In genomic region chr17:34507591-34507990, GRCm38 (mm10) we compare ENCODE assay signal across 24 mouse cellular contexts. TPM values are rescaled to one million over a fixed set of nuclear protein-coding genes. Genes with fewer than 3 reads are reported as not detected.
"Had no signal": no experiment of that assay in that cellular context is flagged by ENCODE, and none has a peak within 500 bp of the region (broad histone marks: within the 10 kb centered on the region; RNA-seq: fewer than 3 reads in every experiment).

No protein-coding gene starts in this region.

- H3K4me2 ChIP-seq: limb, embryonic 15.5 days; liver, embryonic 12.5 days; lung, embryonic 14.5 days; neural tube, embryonic 15.5 days had no signal

- H3K27ac ChIP-seq: limb, embryonic 15.5 days; liver, embryonic 12.5 days; midbrain, embryonic 10.5 days; neural tube, embryonic 15.5 days; stomach, postnatal 0 days had no signal

- H3K9ac ChIP-seq: limb, embryonic 15.5 days; liver, embryonic 12.5 days; lung, embryonic 14.5 days; neural tube, embryonic 15.5 days had no signal

- H3K9me3 ChIP-seq: limb, embryonic 15.5 days; liver, embryonic 12.5 days; midbrain, embryonic 10.5 days; neural tube, embryonic 15.5 days had no signal

- H3K27me3 ChIP-seq: limb, embryonic 15.5 days; neural tube, embryonic 15.5 days had no signal

- H3K4me1 ChIP-seq: limb, embryonic 15.5 days; liver, embryonic 12.5 days; midbrain, embryonic 10.5 days; neural tube, embryonic 15.5 days had no signal

- H3K36me3 ChIP-seq: limb, embryonic 15.5 days; liver, embryonic 12.5 days; midbrain, embryonic 10.5 days; neural tube, embryonic 15.5 days had no signal

- DNase-seq: layer of hippocampus, adult 9-11 months; layer of hippocampus, postnatal 36 days; lung, embryonic 14.5 days; lung, postnatal 10 days; lung, postnatal 4 days; midbrain, embryonic 14.5 days; right cerebral cortex, adult 18-20 months; right cerebral cortex, postnatal 25 days; thymus, adult 2 months; thymus, postnatal 25 days had no signal

- ATAC-seq: liver, embryonic 12.5 days had no signal

- H3K4me3 ChIP-seq: limb, embryonic 15.5 days; liver, embryonic 12.5 days; midbrain, embryonic 10.5 days; myocyte; neural tube, embryonic 15.5 days had no signal

RNA-seq across cellular contexts. Expression of gene Btnl6, which starts 9.6 kb away (rescaled TPM):
- total RNA-seq: layer of hippocampus, adult 18-20 months; layer of hippocampus, postnatal 36 days; left cerebral cortex, adult 8-10 months; left cerebral cortex, postnatal 25 days; megakaryocyte, adult 5-6 weeks had no signal
- polyA plus RNA-seq: kidney, embryonic 14.5 days; limb, embryonic 11.5 days; limb, embryonic 15.5 days; liver, embryonic 12.5 days; lung, embryonic 14.5 days; midbrain, embryonic 10.5 days; midbrain, embryonic 14.5 days; myocyte; neural tube, embryonic 11.5 days; neural tube, embryonic 15.5 days; urinary bladder, adult 2 months had no signal

RNA-seq across cellular contexts. Expression of gene Btnl4, which starts 30.5 kb away (rescaled TPM):
- total RNA-seq: layer of hippocampus, adult 18-20 months; layer of hippocampus, postnatal 36 days; left cerebral cortex, adult 8-10 months; left cerebral cortex, postnatal 25 days; megakaryocyte, adult 5-6 weeks had no signal
- polyA plus RNA-seq: kidney, embryonic 14.5 days; limb, embryonic 11.5 days; limb, embryonic 15.5 days; liver, embryonic 12.5 days; lung, embryonic 14.5 days; midbrain, embryonic 10.5 days; midbrain, embryonic 14.5 days; myocyte; neural tube, embryonic 11.5 days; neural tube, embryonic 15.5 days; urinary bladder, adult 2 months had no signal
